In genomic region chr5:125066479-125067471, GRCm38 (mm10) we compare ENCODE assay signal across 8 mouse cellular contexts.
DNase-seq lines count a peak whose midpoint lies in the region; ATAC-seq lines count a peak whose summit lies in the region.

No protein-coding gene starts in this region.

- peak; percentile 85 for DNase-seq in CD4-positive, CD25-positive, alpha-beta regulatory T cell, adult 2 months (ENCODE audit: low read depth, low spot score)
- DNase-seq in Muller cell, postnatal 12 days (ENCODE audit: inconsistent ontology term): peak; percentile 63
- DNase-seq in cerebellum, postnatal 14 days: peak; percentile 89 to 95
- DNase-seq in gastrocnemius, postnatal 4 days (ENCODE audit: low spot score in 2 of 2): peak; percentile 67 to 77
- peak; percentile 74 for DNase-seq in layer of hippocampus, adult 9-11 months
- peak; percentile 93 for DNase-seq in lung, postnatal 36 days
- DNase-seq in skeletal muscle tissue, adult 2 months (ENCODE audit: low read depth, low spot score): peak; percentile 66

- no peak for ATAC-seq in activated CD4-positive, CD25-positive, alpha-beta regulatory T cell, adult 4 months
